Mouse (Mus musculus) naive thymus-derived CD4-positive, alpha-beta T cell, adult 5 months (primary cell): Measurements from ENCODE around the gene Lingo1. TPM values are rescaled to one million over a fixed set of nuclear protein-coding genes. Genes with fewer than 3 reads are reported as not detected.

ENCODE experiments used
- polyA plus RNA-seq: library from polyadenylated mRNA; unstranded; fragments of 100-300 nt; shearing (Covaris generic); gene quantifications from one replicate; pipeline ENCODE4 v1.2.1, GENCODE M21; 2017

The Lingo1 gene
- not detected for polyA plus RNA-seq

GRCm38 (mm10) chr9:56795721-56796655, at the start of gene Lingo1:
TSS of gene Lingo1 (minus strand) at chr9:56796468.

Other genes starting within 250 kb of the Lingo1 start
- not detected for gene Odf3l1, start 68.2 kb upstream of the Lingo1 start, polyA plus RNA-seq
- gene Cspg4, start 68.6 kb upstream of the Lingo1 start, polyA plus RNA-seq = not detected
- gene Snx33, start 131.9 kb upstream of the Lingo1 start, polyA plus RNA-seq = 6.6 TPM
- gene Imp3, start 141.0 kb upstream of the Lingo1 start, polyA plus RNA-seq = 106 TPM
- 16.1 TPM for gene Snupn, start 154.4 kb upstream of the Lingo1 start, polyA plus RNA-seq
- gene Ptpn9, start 198.5 kb upstream of the Lingo1 start, polyA plus RNA-seq = 11.8 TPM